Comparison of ENCODE assay signal across 8 mouse cellular contexts in the genomic region with DNA sequence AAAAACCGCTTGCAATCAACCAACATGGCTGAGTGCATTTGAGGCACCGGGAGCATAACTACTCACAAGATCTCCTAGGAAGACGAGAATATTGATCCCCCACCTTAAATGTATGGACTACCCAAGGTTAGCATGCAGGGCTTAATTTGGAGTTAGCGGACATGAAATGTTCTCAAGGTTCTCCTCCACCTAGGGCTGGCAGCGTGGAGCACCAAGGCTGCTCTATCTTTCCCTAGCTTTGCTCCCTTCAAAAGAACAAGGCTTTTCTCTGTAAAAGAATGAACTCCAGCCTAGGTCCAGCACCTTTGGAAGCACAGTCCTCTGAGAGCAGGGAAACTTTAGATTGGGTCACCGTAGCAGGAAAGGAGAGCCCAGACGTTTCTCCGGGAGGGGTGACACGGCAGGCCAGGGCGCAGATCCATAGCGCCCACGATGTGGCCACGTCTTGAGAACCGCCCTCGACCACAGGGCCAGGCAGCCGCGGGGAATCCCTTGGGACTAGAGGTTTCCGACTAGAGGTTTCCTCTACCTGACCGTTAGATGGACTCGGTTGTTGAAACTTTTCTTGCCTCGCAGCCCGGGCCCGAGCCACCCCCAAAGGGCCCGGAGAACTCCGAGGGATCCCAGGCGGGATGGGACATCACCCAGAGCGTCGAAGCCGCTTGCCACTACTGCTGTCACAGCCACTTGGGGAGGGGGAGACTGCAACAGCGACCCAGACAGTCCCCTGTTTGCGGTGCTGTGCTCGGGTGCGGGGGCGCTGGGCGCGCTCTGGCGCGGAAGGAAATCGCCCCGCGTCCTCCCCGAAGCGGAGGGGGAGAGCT. TPM values are rescaled to one million over a fixed set of nuclear protein-coding genes. Genes with fewer than 3 reads are reported as not detected.
DNase-seq lines count a peak whose midpoint lies in the region; ATAC-seq and TF ChIP-seq lines count a peak whose summit lies in the region.

No protein-coding gene starts in this region.

- no peaks in the 10 kb centered on the region for H3K9me3 ChIP-seq in forebrain, postnatal 0 days (ENCODE audit: low read length)
- no peaks in the 10 kb centered on the region for H3K9me3 ChIP-seq in limb, embryonic 14.5 days (ENCODE audit: control insufficient read depth, low read length)
- H3K9me3 ChIP-seq in stomach, embryonic 15.5 days = no peaks in the 10 kb centered on the region

- peaks cover 69% of the 10 kb centered on the region for H3K27me3 ChIP-seq in forebrain, postnatal 0 days (ENCODE audit: insufficient read depth, low read length)
- H3K27me3 ChIP-seq in limb, embryonic 14.5 days (ENCODE audit: control insufficient read depth, insufficient read depth, low read length) = no peaks in the 10 kb centered on the region; the same call in 1 of the 2 replicates
- peaks cover 48% of the 10 kb centered on the region for H3K27me3 ChIP-seq in stomach, embryonic 15.5 days (replicated peaks)
- H3K27me3 ChIP-seq in cerebellum, adult 2 months (ENCODE audit: control insufficient read depth, insufficient read depth, low read length) = peaks cover 9% of the 10 kb centered on the region; the same call in 1 of the 2 replicates

- no peak overlapping the region for H3K27ac ChIP-seq in forebrain, postnatal 0 days (ENCODE audit: low read depth, low read length)
- H3K27ac ChIP-seq in limb, embryonic 14.5 days (replicated peaks; ENCODE audit: low read depth, low read length) = peak overlapping the region; percentile 99
- peak overlapping the region; percentile 48 for H3K27ac ChIP-seq in stomach, embryonic 15.5 days
- H3K27ac ChIP-seq in cerebellum, adult 2 months (ENCODE audit: insufficient read depth, low read length) = no peak overlapping the region

- 0 out of 2 replicates have a peak, but pooled peaks have one; percentile 12 for ATAC-seq in forebrain, postnatal 0 days
- no peak for ATAC-seq in limb, embryonic 14.5 days (ENCODE audit: low FRiP score, low read depth)
- peak; percentile 8; the same call in 1 of the 2 replicates for ATAC-seq in stomach, embryonic 15.5 days (ENCODE audit: insufficient read depth, low FRiP score, low read depth)

- H3K4me1 ChIP-seq in forebrain, postnatal 0 days (ENCODE audit: insufficient read depth) = no peaks in the 10 kb centered on the region
- H3K4me1 ChIP-seq in limb, embryonic 14.5 days (ENCODE audit: control insufficient read depth, insufficient read depth, low read length) = peaks cover 4% of the 10 kb centered on the region; the same call in 1 of the 2 replicates
- peaks cover 16% of the 10 kb centered on the region; the same call in 1 of the 2 replicates for H3K4me1 ChIP-seq in stomach, embryonic 15.5 days
- H3K4me1 ChIP-seq in cerebellum, adult 2 months (ENCODE audit: control insufficient read depth, insufficient read depth, low read length) = no peaks in the 10 kb centered on the region

- H3K36me3 ChIP-seq in forebrain, postnatal 0 days (ENCODE audit: insufficient read depth) = no peaks in the 10 kb centered on the region
- peaks cover 14% of the 10 kb centered on the region for H3K36me3 ChIP-seq in limb, embryonic 14.5 days (ENCODE audit: control insufficient read depth, insufficient read depth, low read length)
- H3K36me3 ChIP-seq in stomach, embryonic 15.5 days = no peaks in the 10 kb centered on the region

- WGBS in forebrain, postnatal 0 days = 1% methylated on average over 36 of the region's 43 CpGs
- WGBS in limb, embryonic 14.5 days = under 1% methylated on average over 43 of the region's 43 CpGs
- 1% methylated on average over 41 of the region's 43 CpGs for WGBS in stomach, embryonic 15.5 days
- WGBS in cerebellum, adult 2 months = 2% methylated on average over 43 of the region's 43 CpGs

- no peak for TF ChIP-seq CTCF in forebrain, postnatal 0 days (IDR thresholded peaks at IDR 0.05; ENCODE audit: low read depth)
- TF ChIP-seq CTCF in cerebellum, adult 2 months (IDR thresholded peaks at IDR 0.05; ENCODE audit: borderline replicate concordance, insufficient read depth, low read depth, low read length) = no peak

- peak overlapping the region; percentile 43 for H3K4me3 ChIP-seq in forebrain, postnatal 0 days (ENCODE audit: low read depth, low read length)
- H3K4me3 ChIP-seq in limb, embryonic 14.5 days (replicated peaks; ENCODE audit: low read length) = peak overlapping the region; percentile 93
- H3K4me3 ChIP-seq in stomach, embryonic 15.5 days (replicated peaks) = peak overlapping the region; percentile 62
- no peak overlapping the region for H3K4me3 ChIP-seq in cerebellum, adult 2 months (replicated peaks; ENCODE audit: insufficient read depth, low read depth, low read length)

- peak overlapping the region; percentile 76 for H3K4me2 ChIP-seq in forebrain, postnatal 0 days (ENCODE audit: low read depth)
- peak overlapping the region; percentile 72 for H3K4me2 ChIP-seq in limb, embryonic 14.5 days (replicated peaks; ENCODE audit: low read depth, low read length, severe bottlenecking)
- peak overlapping the region; percentile 80 for H3K4me2 ChIP-seq in stomach, embryonic 15.5 days

- no peak overlapping the region for H3K9ac ChIP-seq in forebrain, postnatal 0 days
- peak overlapping the region; percentile 99 for H3K9ac ChIP-seq in limb, embryonic 14.5 days (ENCODE audit: low read depth, low read length, severe bottlenecking)
- peak overlapping the region; percentile 29; the same call in 1 of the 2 replicates for H3K9ac ChIP-seq in stomach, embryonic 15.5 days

- DNase-seq in kidney, postnatal 10 days = peak; percentile 34
- DNase-seq in kidney, adult 11 months = no peak
- DNase-seq in adrenal gland, postnatal 10 days = peak; percentile 35
- DNase-seq in forebrain, postnatal 0 days = peak; percentile 39
- DNase-seq in limb, embryonic 14.5 days (ENCODE audit: low spot score) = peak; percentile 53
- DNase-seq in cerebellum, adult 2 months = no peak
- DNase-seq in left cerebral cortex, adult 8-10 months (ENCODE audit: low spot score in 2 of 2) = no peak

- TF ChIP-seq POLR2A in limb, embryonic 14.5 days (IDR thresholded peaks at IDR 0.05; ENCODE audit: borderline replicate concordance, extremely low read depth, insufficient read depth, insufficient read length) = peak; percentile 39; the same call in 1 of the 2 replicates
- TF ChIP-seq POLR2A in cerebellum, adult 2 months (IDR thresholded peaks at IDR 0.05; ENCODE audit: borderline replicate concordance, insufficient read depth, low read length) = no peak

RNA-seq across cellular contexts. Expression of a gene that starts 0.7 kb away (rescaled TPM):
- 10 to 100 TPM; 10.5 to 11.2 TPM for total RNA-seq in adrenal gland, postnatal 10 days (2021)
- total RNA-seq in forebrain, postnatal 0 days (2014; rRNA removed) = 2.5 and 4.1 TPM in 2 replicates
- polyA plus RNA-seq in forebrain, postnatal 0 days (2015; fragmentation: Nextera tagmentation; extraction: Ambion mirVana) = 0.73 and 0.80 TPM in 2 replicates
- 259 and 340 TPM in 2 replicates for polyA plus RNA-seq in limb, embryonic 14.5 days (2012; rRNA removed)
- polyA plus RNA-seq in limb, embryonic 14.5 days (2014; fragmentation: Nextera tagmentation; extraction: Ambion mirVana) = 69.7 and 82.4 TPM in 2 replicates
- 4.2 and 5.3 TPM in 2 replicates for polyA plus RNA-seq in stomach, embryonic 15.5 days (2015; fragmentation: Nextera tagmentation; extraction: Ambion mirVana)
- polyA plus RNA-seq in cerebellum, adult 2 months (2012; rRNA removed) = 0.93 and 1.8 TPM in 2 replicates
- total RNA-seq in left cerebral cortex, adult 8-10 months (2022) = 1 to 10 TPM in 1 of 4 experiments, under 1 TPM in 3; 0.74 to 1.1 (median 0.84) TPM

RNA-seq across cellular contexts. Expression of a gene that starts 28.6 kb away (rescaled TPM):
- total RNA-seq in adrenal gland, postnatal 10 days (2021) = not detected
- 0.48 TPM in 1 of 2 replicates, not detected in the other for total RNA-seq in forebrain, postnatal 0 days (2014; rRNA removed)
- not detected in 2 replicates for polyA plus RNA-seq in forebrain, postnatal 0 days (2015; fragmentation: Nextera tagmentation; extraction: Ambion mirVana)
- not detected in 2 replicates for polyA plus RNA-seq in limb, embryonic 14.5 days (2012; rRNA removed)
- not detected in 2 replicates for polyA plus RNA-seq in limb, embryonic 14.5 days (2014; fragmentation: Nextera tagmentation; extraction: Ambion mirVana)
- not detected in 2 replicates for polyA plus RNA-seq in stomach, embryonic 15.5 days (2015; fragmentation: Nextera tagmentation; extraction: Ambion mirVana)
- polyA plus RNA-seq in cerebellum, adult 2 months (2012; rRNA removed) = not detected in 2 replicates
- total RNA-seq in left cerebral cortex, adult 8-10 months (2022) = not detected

Comparison
In these comparisons a context has a peak if more than half of its experiments do, and no peak if none do; other contexts are left out.
1. DNase-seq: peak in kidney, postnatal 10 days (single experiment), adrenal gland, postnatal 10 days (single experiment), forebrain, postnatal 0 days (single experiment) and limb, embryonic 14.5 days (single experiment); none in kidney, adult 11 months (single experiment), cerebellum, adult 2 months (0 of 2) and left cerebral cortex, adult 8-10 months (0 of 2).
2. H3K27ac ChIP-seq: peak in limb, embryonic 14.5 days (single experiment) and stomach, embryonic 15.5 days (single experiment); none in forebrain, postnatal 0 days (single experiment) and cerebellum, adult 2 months (single experiment).
3. RNA of a gene that starts 0.7 kb away (polyA plus RNA-seq): 69.7 to 340 TPM in limb, embryonic 14.5 days; 4.2 to 5.3 TPM in stomach, embryonic 15.5 days, 0.93 to 1.8 TPM in cerebellum, adult 2 months and 0.73 to 0.80 TPM in forebrain, postnatal 0 days; every median in the first group is over 10 times any median in the second.
4. Peak in every context shown above with its lines, with median percentiles within 50 percentile points of each other: H3K4me2 ChIP-seq.